Mouse (Mus musculus): ENCODE data around the gene Tarbp1.

DNA sequence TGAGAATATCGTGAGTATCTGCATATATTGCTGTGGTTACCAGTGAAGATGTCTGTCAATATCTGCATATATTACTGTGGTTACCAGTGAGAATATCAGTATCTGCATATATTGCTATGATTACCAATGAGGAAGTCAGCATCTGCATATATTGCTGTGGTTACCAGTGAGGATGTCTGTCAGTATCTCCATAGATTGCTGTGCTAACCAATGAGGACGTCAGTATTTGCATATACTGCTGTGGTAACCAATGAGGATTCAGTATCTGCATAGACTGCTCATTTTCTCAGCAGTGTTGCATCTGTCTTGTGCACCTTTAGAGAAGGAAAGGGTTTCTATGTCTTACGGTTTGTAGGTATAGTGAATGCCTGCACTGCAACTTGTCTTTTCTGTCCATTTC lies 54.0 kb downstream of the Tarbp1 start:
- TF ChIP-seq HCFC1 (IDR thresholded peaks at IDR 0.05; ENCODE audit: borderline replicate concordance, insufficient read depth, low read length) (no peak), CHD2 (IDR thresholded peaks at IDR 0.05; ENCODE audit: low read depth, low read length) (no peak), ZC3H11A (IDR thresholded peaks at IDR 0.05; ENCODE audit: borderline replicate concordance, low read depth, low read length) (no peak)
